Mouse (Mus musculus) retina, embryonic 14.5 days (tissue): Measurements from ENCODE around the gene Agbl3.

Source experiments
- DNase-seq: peaks from one replicate; pipeline ENCODE4 v3.0.0-alpha.2; 2015; ENCODE audit warnings: low spot score

The Agbl3 gene

GRCm38 (mm10) chr6:34874101-34874921, 94.1 kb downstream of the Agbl3 start:
- DNase-seq: no peak

- no peak for DNase-seq
These were observed 95.1 kb downstream of the Agbl3 start for GRCm38 (mm10) chr6:34875268-34875761.

- no peak for DNase-seq
These were observed 96.0 kb downstream of the Agbl3 start for GRCm38 (mm10) chr6:34875966-34876834.

GRCm38 (mm10) chr6:34876835-34877156, 96.6 kb downstream of the Agbl3 start:
- DNase-seq: no peak

GRCm38 (mm10) chr6:34877509-34878321, 97.5 kb downstream of the Agbl3 start, which contains the start of gene Cyren:
Gene Cyren (minus strand): TSS chr6:34878060.
- DNase-seq: peak; percentile 96

GRCm38 (mm10) chr6:34879101-34879740, 99.0 kb downstream of the Agbl3 start:
- no peak for DNase-seq

- peak; percentile 65 for DNase-seq
These were observed 99.8 kb downstream of the Agbl3 start for GRCm38 (mm10) chr6:34879911-34880475.

- no peak for DNase-seq
These were observed 104.5 kb downstream of the Agbl3 start for GRCm38 (mm10) chr6:34884724-34885123.

GRCm38 (mm10) chr6:34887131-34887850, 107.1 kb downstream of the Agbl3 start:
- DNase-seq: peak; percentile 69

GRCm38 (mm10) chr6:34889185-34889584, 109.0 kb downstream of the Agbl3 start:
- no peak for DNase-seq

- no peak for DNase-seq
These were observed 115.3 kb downstream of the Agbl3 start for GRCm38 (mm10) chr6:34895569-34895968.

- DNase-seq: no peak
These were observed 116.0 kb downstream of the Agbl3 start for GRCm38 (mm10) chr6:34896168-34896780.

- no peak for DNase-seq
These were observed 118.9 kb downstream of the Agbl3 start for GRCm38 (mm10) chr6:34899127-34899526.

GRCm38 (mm10) chr6:34900990-34901389, 120.8 kb downstream of the Agbl3 start:
- DNase-seq: no peak

GRCm38 (mm10) chr6:34901911-34902444, 121.7 kb downstream of the Agbl3 start:
- DNase-seq: no peak

GRCm38 (mm10) chr6:34902578-34902977, 122.3 kb downstream of the Agbl3 start:
- DNase-seq: no peak

- no peak for DNase-seq
These were observed 123.2 kb downstream of the Agbl3 start for GRCm38 (mm10) chr6:34903441-34903840.

GRCm38 (mm10) chr6:34903851-34904250, 123.6 kb downstream of the Agbl3 start:
- DNase-seq: no peak

- no peak for DNase-seq
These were observed 124.1 kb downstream of the Agbl3 start for GRCm38 (mm10) chr6:34904361-34904760.

GRCm38 (mm10) chr6:34906125-34906524, 125.9 kb downstream of the Agbl3 start:
- DNase-seq: no peak
